In genomic region chr4:133130890-133131741, GRCm38 (mm10) we compare ENCODE assay signal across 8 mouse cellular contexts. TPM values are rescaled to one million over a fixed set of nuclear protein-coding genes. Genes with fewer than 3 reads are reported as not detected.
DNase-seq lines count a peak whose midpoint lies in the region; ATAC-seq and TF ChIP-seq lines count a peak whose summit lies in the region.

No protein-coding gene starts in this region.

- peak overlapping the region; percentile 72 for H3K4me2 ChIP-seq in embryonic facial prominence, embryonic 11.5 days (ENCODE audit: low read depth, low read length)
- peak overlapping the region; percentile 97 for H3K4me2 ChIP-seq in hindbrain, postnatal 0 days (ENCODE audit: low read depth, low read length)
- peak overlapping the region; percentile 72 for H3K4me2 ChIP-seq in lung, embryonic 16.5 days (ENCODE audit: low read depth, low read length)

- no peaks in the 10 kb centered on the region for H3K36me3 ChIP-seq in embryonic facial prominence, embryonic 11.5 days (replicated peaks; ENCODE audit: control insufficient read depth, insufficient read depth, low read depth, low read length)
- no peaks in the 10 kb centered on the region for H3K36me3 ChIP-seq in hindbrain, postnatal 0 days (ENCODE audit: insufficient read depth, low read length)
- peaks cover 5% of the 10 kb centered on the region for H3K36me3 ChIP-seq in lung, embryonic 16.5 days (ENCODE audit: control insufficient read depth, insufficient read depth, low read length)
- peaks cover 5% of the 10 kb centered on the region; the same call in 1 of the 2 replicates for H3K36me3 ChIP-seq in spleen, adult 2 months (ENCODE audit: control insufficient read depth, insufficient read depth, low read length)

- H3K27me3 ChIP-seq in embryonic facial prominence, embryonic 11.5 days (ENCODE audit: control insufficient read depth, insufficient read depth, low read length) = no peaks in the 10 kb centered on the region
- H3K27me3 ChIP-seq in hindbrain, postnatal 0 days (ENCODE audit: insufficient read depth, low read length) = no peaks in the 10 kb centered on the region
- no peaks in the 10 kb centered on the region for H3K27me3 ChIP-seq in lung, embryonic 16.5 days (ENCODE audit: control insufficient read depth, insufficient read depth, low read depth, low read length)
- H3K27me3 ChIP-seq in spleen, adult 2 months (ENCODE audit: control insufficient read depth, insufficient read depth, low read length) = no peaks in the 10 kb centered on the region

- no peaks in the 10 kb centered on the region for H3K9me3 ChIP-seq in embryonic facial prominence, embryonic 11.5 days (replicated peaks; ENCODE audit: control insufficient read depth, low read length)
- no peaks in the 10 kb centered on the region for H3K9me3 ChIP-seq in hindbrain, postnatal 0 days (ENCODE audit: low read length)
- H3K9me3 ChIP-seq in lung, embryonic 16.5 days (ENCODE audit: control insufficient read depth, low read length) = no peaks in the 10 kb centered on the region

- 3% methylated on average over 17 of the region's 17 CpGs for WGBS in embryonic facial prominence, embryonic 11.5 days
- 6% methylated on average over 17 of the region's 17 CpGs for WGBS in hindbrain, postnatal 0 days
- WGBS in lung, embryonic 16.5 days = under 1% methylated on average over 17 of the region's 17 CpGs
- under 1% methylated on average over 17 of the region's 17 CpGs for WGBS in spleen, adult 2 months

- no peak for TF ChIP-seq POLR2A in spleen, adult 2 months (IDR thresholded peaks at IDR 0.05; ENCODE audit: low read depth, low read length)

- ATAC-seq in embryonic facial prominence, embryonic 11.5 days (replicated peaks; ENCODE audit: insufficient number of reproducible peaks, low FRiP score, low TSS enrichment, low read depth) = 0 out of 2 replicates have a peak, but pooled peaks have one; percentile 20
- ATAC-seq in hindbrain, postnatal 0 days = no peak
- ATAC-seq in lung, embryonic 16.5 days (ENCODE audit: low read depth) = peak; percentile 31; the same call in 1 of the 2 replicates

- H3K9ac ChIP-seq in embryonic facial prominence, embryonic 11.5 days (replicated peaks; ENCODE audit: low read length) = peak overlapping the region; percentile 90
- peak overlapping the region; percentile 72 for H3K9ac ChIP-seq in hindbrain, postnatal 0 days (replicated peaks; ENCODE audit: low read length)
- peak overlapping the region; percentile 98 for H3K9ac ChIP-seq in lung, embryonic 16.5 days (ENCODE audit: low read length)

- TF ChIP-seq CTCF in layer of hippocampus, adult 2 months (conservative IDR thresholded peaks at IDR 0.05) = no peak
- TF ChIP-seq CTCF in hindbrain, postnatal 0 days (IDR thresholded peaks at IDR 0.05; ENCODE audit: low read depth) = no peak
- TF ChIP-seq CTCF in spleen, adult 2 months (IDR thresholded peaks at IDR 0.05; ENCODE audit: extremely low read depth, insufficient read depth, insufficient read length, insufficient replicate concordance) = no peak

- peak overlapping the region; percentile 96 for H3K27ac ChIP-seq in layer of hippocampus, adult 2 months
- peak overlapping the region; percentile 72 for H3K27ac ChIP-seq in embryonic facial prominence, embryonic 11.5 days (replicated peaks; ENCODE audit: low read depth, low read length)
- H3K27ac ChIP-seq in hindbrain, postnatal 0 days = peak overlapping the region; percentile 75
- H3K27ac ChIP-seq in lung, embryonic 16.5 days (ENCODE audit: low read length) = peak overlapping the region; percentile 95
- H3K27ac ChIP-seq in spleen, adult 2 months (ENCODE audit: insufficient read depth, low read length) = peak overlapping the region; percentile 97

- no peak for DNase-seq in layer of hippocampus, adult 2 months (ENCODE audit: low spot score in 2 of 2)
- no peak for DNase-seq in layer of hippocampus, adult 9-10 months (ENCODE audit: low spot score)
- peak; percentile 53 for DNase-seq in embryonic facial prominence, embryonic 11.5 days (ENCODE audit: low spot score)
- DNase-seq in hindbrain, postnatal 0 days (ENCODE audit: low spot score) = peak; percentile 9
- peak in 1 of 2 experiments; percentile 28 for DNase-seq in spleen, adult 2 months (ENCODE audit: low read depth in 1 of 2, low spot score in 2 of 2)
- DNase-seq in urinary bladder, adult 18-20 months (ENCODE audit: low spot score in 2 of 2) = no peak
- DNase-seq in layer of hippocampus, postnatal 14 days (ENCODE audit: low spot score in 2 of 2) = no peak

- H3K4me3 ChIP-seq in layer of hippocampus, adult 2 months = peak overlapping the region; percentile 97
- peak overlapping the region; percentile 96 for H3K4me3 ChIP-seq in embryonic facial prominence, embryonic 11.5 days (ENCODE audit: low read depth, low read length)
- H3K4me3 ChIP-seq in hindbrain, postnatal 0 days (ENCODE audit: low read length) = peak overlapping the region; percentile 93
- H3K4me3 ChIP-seq in lung, embryonic 16.5 days (ENCODE audit: low read length) = peak overlapping the region; percentile 80
- peak overlapping the region; percentile 93 for H3K4me3 ChIP-seq in spleen, adult 2 months (ENCODE audit: extremely low read depth, insufficient read depth, insufficient read length)

- H3K4me1 ChIP-seq in embryonic facial prominence, embryonic 11.5 days (ENCODE audit: control insufficient read depth, insufficient read depth, low read length) = no peaks in the 10 kb centered on the region
- H3K4me1 ChIP-seq in hindbrain, postnatal 0 days (ENCODE audit: insufficient read depth, low read length) = peaks cover 24% of the 10 kb centered on the region
- peaks cover 11% of the 10 kb centered on the region for H3K4me1 ChIP-seq in lung, embryonic 16.5 days (replicated peaks; ENCODE audit: control insufficient read depth, insufficient read depth, low read length)
- H3K4me1 ChIP-seq in spleen, adult 2 months (ENCODE audit: control insufficient read depth, insufficient read depth, insufficient read length) = peaks cover 11% of the 10 kb centered on the region

RNA-seq across cellular contexts. Expression of gene Wasf2, which starts 0.8 kb away (rescaled TPM):
- 10 to 100 TPM; 32.0 to 33.1 TPM for total RNA-seq in layer of hippocampus, adult 2 months (2021)
- 66.9 and 75.9 TPM in 2 replicates for polyA plus RNA-seq in embryonic facial prominence, embryonic 11.5 days (2014; fragmentation: Nextera tagmentation; extraction: Ambion mirVana)
- total RNA-seq in hindbrain, postnatal 0 days (2014; rRNA removed) = 14.1 and 14.7 TPM in 2 replicates
- 27.5 and 32.3 TPM in 2 replicates for polyA plus RNA-seq in hindbrain, postnatal 0 days (2015; fragmentation: Nextera tagmentation; extraction: Ambion mirVana)
- polyA plus RNA-seq in lung, embryonic 16.5 days (2015; fragmentation: Nextera tagmentation; extraction: Ambion mirVana) = 140 and 144 TPM in 2 replicates
- polyA plus RNA-seq in spleen, adult 2 months (2012; rRNA removed) = 76.2 and 87.6 TPM in 2 replicates
- 10 to 100 TPM; 37.4 to 45.0 TPM for total RNA-seq in layer of hippocampus, postnatal 14 days (2021)

Comparison
In these comparisons a context has a peak if more than half of its experiments do, and no peak if none do; other contexts are left out.
1. DNase-seq: peak in embryonic facial prominence, embryonic 11.5 days (single experiment) and hindbrain, postnatal 0 days (single experiment); none in layer of hippocampus, adult 2 months (0 of 2), layer of hippocampus, adult 9-10 months (single experiment), urinary bladder, adult 18-20 months (0 of 2) and layer of hippocampus, postnatal 14 days (0 of 2).
2. Peak in every context shown above with its lines, with median percentiles within 50 percentile points of each other: H3K27ac ChIP-seq, H3K4me3 ChIP-seq, H3K4me2 ChIP-seq and H3K9ac ChIP-seq.